Mouse (Mus musculus): Measurements from ENCODE around the gene D430041D05Rik.

GRCm38 (mm10) chr2:104335824-104336223 is 75.0 kb downstream of the D430041D05Rik start:
- TF ChIP-seq CTCF (IDR thresholded peaks at IDR 0.05; ENCODE audit: borderline replicate concordance, insufficient read depth, low read length) (no peak), POLR2A (IDR thresholded peaks at IDR 0.05; ENCODE audit: low read depth, low read length) (no peak)
